Mouse (Mus musculus) brown adipose tissue, adult 24 weeks (tissue): ENCODE data around the gene Rab14. TPM values are rescaled to one million over a fixed set of nuclear protein-coding genes. Genes with fewer than 3 reads are reported as not detected.
A peak's percentile ranks its signal among the peaks of the same experiment; 100 is the strongest.

ENCODE experiments used
- H3K27ac ChIP-seq: fragments of 200-500 bp; replicated peaks from 2 replicates; pipeline ENCODE4 v1.5.1; 2012; ENCODE audit warnings: low read depth, mild to moderate bottlenecking, low read length
- H3K4me1 ChIP-seq: fragments of 200-500 bp; 2 replicates; pipeline ENCODE4 v1.6.1; 2012; ENCODE audit warnings: low read length, mixed read lengths; ENCODE audit not compliant: control insufficient read depth, insufficient read depth, insufficient read length
- H3K4me3 ChIP-seq: fragments of 200-500 bp; 2 replicates; pipeline ENCODE4 v1.5.1; 2012; ENCODE audit warnings: low read depth, mild to moderate bottlenecking, low read length, moderate library complexity; ENCODE audit not compliant: insufficient read depth
- polyA plus RNA-seq: library from polyadenylated mRNA; stranded (reverse); fragments of >200 nt; gene quantifications from 2 replicates; pipeline ENCODE4 v1.2.4, GENCODE M21; 2012; ENCODE audit not compliant: missing spikeins, insufficient read depth, insufficient read length

Rab14 gene
- polyA plus RNA-seq, 1 experiment, result 128 TPM

- Histone ChIP-seq H3K27ac (no peak overlapping the region), H3K4me1 (no peaks in the 10 kb centered on the region)
These were observed 47.7 kb downstream of the Rab14 start for GRCm38 (mm10) chr2:35153179-35153578.

GRCm38 (mm10) chr2:35151303-35151882 lies 49.5 kb downstream of the Rab14 start:
- no peak overlapping the region for H3K27ac ChIP-seq
- H3K4me1 ChIP-seq, result no peaks in the 10 kb centered on the region
- H3K4me3 ChIP-seq, result no peak overlapping the region

More at GRCm38 (mm10) chr2:35153179-35153578, 47.7 kb downstream of the Rab14 start:
- no peak overlapping the region for H3K4me3 ChIP-seq

- Histone ChIP-seq H3K4me1 (no peaks in the 10 kb centered on the region), H3K4me3 (no peak overlapping the region), H3K27ac (no peak overlapping the region)
These were observed 52.1 kb downstream of the Rab14 start for GRCm38 (mm10) chr2:35148806-35149205.

- no peak overlapping the region for H3K27ac ChIP-seq
- no peaks in the 10 kb centered on the region for H3K4me1 ChIP-seq
These were observed 59.2 kb downstream of the Rab14 start for GRCm38 (mm10) chr2:35141673-35142072.

GRCm38 (mm10) chr2:35138576-35138975 lies 62.3 kb downstream of the Rab14 start:
- no peak overlapping the region for H3K4me3 ChIP-seq
- no peak overlapping the region for H3K27ac ChIP-seq
- H3K4me1 ChIP-seq, result no peaks in the 10 kb centered on the region

More at GRCm38 (mm10) chr2:35141673-35142072, 59.2 kb downstream of the Rab14 start:
- H3K4me3 ChIP-seq, result no peak overlapping the region

GRCm38 (mm10) chr2:35133891-35134290 lies 67.0 kb downstream of the Rab14 start:
- H3K4me3 ChIP-seq, result no peak overlapping the region
- no peak overlapping the region for H3K27ac ChIP-seq
- H3K4me1 ChIP-seq, result no peaks in the 10 kb centered on the region

- Histone ChIP-seq H3K27ac (0 out of 2 replicates have a peak overlapping the region, but pooled peaks have one; percentile 4), H3K4me3 (peak overlapping the region; percentile 81)
These were observed 68.3 kb downstream of the Rab14 start for GRCm38 (mm10) chr2:35132662-35133055.

GRCm38 (mm10) chr2:35131991-35132661 lies 68.8 kb downstream of the Rab14 start:
- Histone ChIP-seq H3K4me1 (no peaks in the 10 kb centered on the region), H3K4me3 (peak overlapping the region; percentile 81), H3K27ac (peak overlapping the region; percentile 77)

More at GRCm38 (mm10) chr2:35132662-35133055, 68.3 kb downstream of the Rab14 start:
- no peaks in the 10 kb centered on the region for H3K4me1 ChIP-seq

- Histone ChIP-seq H3K27ac (peak overlapping the region; percentile 29), H3K4me3 (no peak overlapping the region)
These were observed 69.4 kb downstream of the Rab14 start for GRCm38 (mm10) chr2:35131491-35131890.

More at GRCm38 (mm10) chr2:35131491-35131890, 69.4 kb downstream of the Rab14 start:
- H3K4me1 ChIP-seq, result no peaks in the 10 kb centered on the region

Other genes with a start within 250 kb of the Rab14 start
- not detected in 2 replicates for gene Traf1, start 239.3 kb downstream of the Rab14 start, polyA plus RNA-seq
- gene Hc, start 139.7 kb downstream of the Rab14 start, polyA plus RNA-seq, result not detected in 2 replicates
- gene AI182371, start 99.6 kb downstream of the Rab14 start, polyA plus RNA-seq, result 0.91 TPM in 1 of 2 replicates, not detected in the other
- gene Cntrl, start 91.6 kb downstream of the Rab14 start, polyA plus RNA-seq, result 3.3 and 4.4 TPM in 2 replicates
- 804 and 896 TPM in 2 replicates for gene Gsn, start 55.3 kb upstream of the Rab14 start, polyA plus RNA-seq
- gene Stom, start 135.9 kb upstream of the Rab14 start, polyA plus RNA-seq, result 230 and 257 TPM in 2 replicates
- not detected in 2 replicates for gene 4930568D16Rik, start 166.6 kb upstream of the Rab14 start, polyA plus RNA-seq
- gene 4930402F06Rik, start 196.1 kb upstream of the Rab14 start, polyA plus RNA-seq, result not detected in 2 replicates